Mouse (Mus musculus) monocyte, adult 59 days (primary cell): ENCODE results near the gene 0610037L13Rik. TPM values are rescaled to one million over a fixed set of nuclear protein-coding genes. Genes with fewer than 3 reads are reported as not detected.

Experiments
- total RNA-seq, 2 experiments: library from RNA; stranded (reverse); gene quantifications; one replicate each; pipeline ENCODE4 v1.2.4; 2023

Gene 0610037L13Rik
- total RNA-seq: 10 to 100 TPM; 26.5 to 27.1 TPM

GRCm38 (mm10) chr4:107889731-107890432 lies at the start of gene 0610037L13Rik:
0610037L13Rik (plus strand) TSS chr4:107889813.

GRCm38 (mm10) chr4:107879254-107880050 lies 10.2 kb upstream of the 0610037L13Rik start, which contains the start of gene Magoh:
Magoh (plus strand) TSS chr4:107879755.

GRCm38 (mm10) chr4:107923145-107923802 lies 33.7 kb downstream of the 0610037L13Rik start, which contains the start of gene Cpt2:
Cpt2 (minus strand) TSS chr4:107923610.

Other genes with a start within 250 kb of the 0610037L13Rik start
- gene Dmrtb1, start 205.6 kb upstream of the 0610037L13Rik start, total RNA-seq: 1 to 10 TPM in 1 of 2 experiments, under 1 TPM in 1; 0.60 to 1.3 TPM
- gene Lrp8, start 87.6 kb upstream of the 0610037L13Rik start, total RNA-seq: 1 to 10 TPM; 5.7 to 6.4 TPM
- gene Magoh, start 10.1 kb upstream of the 0610037L13Rik start, total RNA-seq: 10 to 100 TPM; 54.0 to 63.0 TPM
- gene Cpt2, start 33.8 kb downstream of the 0610037L13Rik start, total RNA-seq: 10 to 100 TPM; 13.3 to 13.4 TPM
- not detected for gene Slc1a7, start 78.5 kb downstream of the 0610037L13Rik start, total RNA-seq
- gene Podn, start 206.6 kb downstream of the 0610037L13Rik start, total RNA-seq: under 1 TPM; 0.58 to 0.63 TPM